Mouse (Mus musculus) bone marrow, adult 2 months (tissue): ENCODE measurements around the gene Ric1.

Experiments
- CTCF ChIP-seq: fragments of 200-500 bp; IDR thresholded peaks from 2 replicates; pipeline ENCODE4 v1.5.1; 2011; ENCODE audit warnings: low read length, control low read depth; ENCODE audit not compliant: control insufficient read depth, insufficient read depth
- POLR2A ChIP-seq: fragments of 200-500 bp; IDR thresholded peaks from 2 replicates; pipeline ENCODE4 v1.6.1; 2011; ENCODE audit warnings: low read depth, mild to moderate bottlenecking, control low read depth, low read length, borderline replicate concordance; ENCODE audit not compliant: control insufficient read depth

DNA sequence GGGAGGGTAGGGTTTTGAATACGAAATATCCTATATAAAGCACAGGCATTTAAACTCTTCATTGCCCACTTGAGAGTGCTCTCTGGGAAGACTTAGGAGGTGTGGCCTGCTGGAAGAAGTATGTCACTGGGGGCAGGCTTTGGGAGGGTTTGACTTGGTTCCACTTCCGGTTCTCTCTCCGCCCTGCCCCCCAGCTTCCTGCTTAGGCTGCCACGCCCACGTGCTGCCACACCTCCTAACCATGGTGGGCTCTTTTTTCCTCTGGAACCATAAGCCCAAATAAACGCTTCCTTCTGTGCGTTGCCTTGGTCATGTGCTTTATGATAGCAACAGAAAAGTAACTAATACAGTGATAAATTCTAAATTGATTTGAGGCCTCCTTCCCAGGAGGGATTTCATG is 16.5 kb upstream of the Ric1 start:
- no peak for TF ChIP-seq POLR2A
- no peak for TF ChIP-seq CTCF
